Mouse (Mus musculus) lung, embryonic 16.5 days (tissue): ENCODE measurements around the gene Ilf2. TPM values are rescaled to one million over a fixed set of nuclear protein-coding genes. Genes with fewer than 3 reads are reported as not detected.
A peak's percentile ranks its signal among the peaks of the same experiment; 100 is the strongest.

Experiments
- ATAC-seq: fragments of 200-750 bp; cut with Nextera tagmentation; 2 replicates; pipeline ENCODE4 v1.8.0; 2017; ENCODE audit warnings: low read depth, mild to moderate bottlenecking, moderate library complexity
- H3K27ac ChIP-seq: fragments of 300-500 bp; sonication (generic); 2 replicates; pipeline ENCODE4 v1.5.1; 2014; ENCODE audit warnings: mild to moderate bottlenecking, control low read depth, low read length
- H3K27me3 ChIP-seq: fragments of 300-500 bp; sonication (generic); 2 replicates; pipeline ENCODE4 v1.6.1; 2014; ENCODE audit warnings: low read depth, low read length, mixed read lengths; ENCODE audit not compliant: control insufficient read depth, insufficient read depth
- H3K36me3 ChIP-seq: fragments of 300-500 bp; sonication (generic); 2 replicates; pipeline ENCODE4 v1.6.1; 2014; ENCODE audit warnings: low read length; ENCODE audit not compliant: control insufficient read depth, insufficient read depth
- H3K4me1 ChIP-seq: fragments of 300-500 bp; sonication (generic); replicated peaks from 2 replicates; pipeline ENCODE4 v1.6.1; 2014; ENCODE audit warnings: low read length, mixed read lengths; ENCODE audit not compliant: control insufficient read depth, insufficient read depth
- H3K4me2 ChIP-seq: fragments of 300-500 bp; sonication (generic); 2 replicates; pipeline ENCODE4 v1.6.1; 2014; ENCODE audit warnings: low read depth, low read length, control low read depth
- H3K4me3 ChIP-seq: fragments of 300-500 bp; sonication (generic); 2 replicates; pipeline ENCODE4 v1.5.1; 2014; ENCODE audit warnings: mild to moderate bottlenecking, low read length, control low read depth
- H3K9ac ChIP-seq: fragments of 300-500 bp; sonication (generic); 2 replicates; pipeline ENCODE4 v1.6.1; 2014; ENCODE audit warnings: low read length, control low read depth
- H3K9me3 ChIP-seq: fragments of 300-500 bp; sonication (generic); 2 replicates; pipeline ENCODE4 v1.6.1; 2016; ENCODE audit warnings: low read length; ENCODE audit not compliant: control insufficient read depth
- WGBS: fragments of 180-500 bp; shearing (Covaris S2); extraction: QIAGEN DNeasy Blood & Tissue Kit; methylation state at CpG from one replicate; pipeline ENCODE4 v1.1.7; 2014; 5-methylcytosine and 5-hydroxymethylcytosine counted together
- polyA plus RNA-seq: library from polyadenylated mRNA; unstranded; fragments of >200 nt; fragmentation: Nextera tagmentation; extraction: Ambion mirVana; gene quantifications from 2 replicates; pipeline ENCODE4 v1.2.1, GENCODE M21; 2015

Gene Ilf2
- polyA plus RNA-seq, 1 experiment from 2014 or later, result 189 TPM

DNA sequence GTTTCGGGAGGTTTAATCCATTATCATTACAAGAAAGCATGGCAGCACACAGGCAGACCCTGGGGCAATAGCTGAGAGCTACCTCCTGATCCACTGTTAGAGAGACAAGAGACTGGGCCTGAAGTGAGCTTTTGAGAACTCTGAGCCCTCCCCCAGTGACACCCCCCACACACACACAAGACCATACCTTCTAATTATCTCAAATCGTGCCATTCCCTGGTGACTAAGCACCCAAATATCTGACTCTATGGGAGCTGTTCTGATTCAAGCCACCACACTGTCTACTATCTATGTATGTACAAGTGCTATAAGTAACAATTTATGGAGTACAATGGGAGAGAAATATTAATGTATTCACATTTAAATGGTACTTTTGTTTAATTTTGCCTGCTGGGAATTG, 35.2 kb upstream of the Ilf2 start:
- Histone ChIP-seq H3K36me3 (no peaks in the 10 kb centered on the region), H3K27me3 (no peaks in the 10 kb centered on the region), H3K9me3 (peaks cover 3% of the 10 kb centered on the region; the same call in 1 of the 2 replicates), H3K9ac (no peak overlapping the region), H3K4me1 (peaks cover 2% of the 10 kb centered on the region; the same call in 1 of the 2 replicates), H3K4me2 (no peak overlapping the region), H3K4me3 (no peak overlapping the region), H3K27ac (no peak overlapping the region)
- no peak for ATAC-seq
- 89% methylated on average over 2 of the region's 2 CpGs for WGBS

DNA sequence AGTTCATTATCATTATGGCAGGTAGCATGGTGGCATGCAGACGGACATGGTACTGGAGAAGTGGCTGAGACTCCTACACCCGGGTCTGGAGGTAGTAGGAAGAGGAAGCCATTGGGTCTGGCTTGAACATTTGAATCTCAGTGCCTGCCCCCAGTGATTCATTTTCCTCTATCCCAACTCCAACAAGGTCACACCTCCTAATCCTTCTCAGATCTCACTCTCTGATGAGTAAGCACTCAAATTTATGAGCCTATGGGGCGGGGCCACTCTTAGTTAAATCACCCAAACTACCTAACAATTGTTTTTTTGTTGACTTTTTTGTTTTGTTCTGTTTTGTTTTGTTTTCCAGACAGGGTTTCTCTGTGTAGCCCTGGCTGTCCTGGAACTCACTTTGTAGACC, 31.9 kb upstream of the Ilf2 start:
- Histone ChIP-seq H3K9ac (no peak overlapping the region), H3K4me1 (peaks cover 7% of the 10 kb centered on the region; the same call in 1 of the 2 replicates), H3K36me3 (no peaks in the 10 kb centered on the region), H3K4me2 (no peak overlapping the region), H3K9me3 (peaks cover 3% of the 10 kb centered on the region; the same call in 1 of the 2 replicates), H3K4me3 (no peak overlapping the region), H3K27ac (no peak overlapping the region), H3K27me3 (no peaks in the 10 kb centered on the region)
- WGBS, result 87% methylated on average over 3 of the region's 3 CpGs
- ATAC-seq, result no peak

DNA sequence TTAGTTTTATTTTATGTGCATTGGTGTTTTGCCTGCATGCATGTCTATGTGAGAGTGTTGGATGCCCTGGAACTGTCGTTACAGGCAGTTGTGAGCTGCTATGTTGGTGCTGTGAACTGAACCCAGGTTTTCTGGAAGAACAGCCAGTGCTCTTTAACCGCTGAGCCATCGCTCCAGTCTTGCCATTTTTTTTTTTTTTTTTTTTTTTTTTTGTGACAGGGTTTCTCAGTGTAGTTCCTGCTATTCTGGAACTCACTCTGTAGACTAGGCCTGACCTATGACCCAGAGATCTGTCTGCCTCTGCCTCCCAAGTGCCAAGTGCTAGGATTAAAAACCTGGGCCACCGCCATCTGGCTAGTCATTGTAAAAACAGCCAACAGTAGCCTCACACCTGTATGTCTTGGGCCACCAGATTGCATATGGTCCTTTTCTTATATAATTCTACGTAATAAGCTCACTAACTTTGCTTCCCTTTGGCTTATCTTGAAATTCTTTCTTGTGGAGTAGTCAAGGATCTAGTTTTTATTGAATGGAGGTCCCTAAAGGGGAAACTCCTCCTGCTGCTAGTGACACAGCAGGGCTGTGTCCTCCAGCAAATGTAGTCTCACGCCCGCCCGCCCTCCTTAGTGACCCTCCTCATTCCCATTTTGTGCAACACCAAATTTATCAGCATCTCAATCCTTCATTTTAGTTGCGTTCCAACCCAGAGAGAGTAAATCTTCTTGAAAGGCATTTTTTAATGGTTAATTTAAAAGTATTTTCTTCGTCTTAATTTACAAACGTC, 30.3 kb upstream of the Ilf2 start:
- H3K9ac ChIP-seq, result 0 out of 2 replicates have a peak overlapping the region, but pooled peaks have one; percentile 47
- H3K36me3 ChIP-seq, result no peaks in the 10 kb centered on the region
- H3K4me3 ChIP-seq, result no peak overlapping the region; the same call in 1 of the 2 replicates
- H3K9me3 ChIP-seq, result peaks cover 3% of the 10 kb centered on the region; the same call in 1 of the 2 replicates
- 51% methylated on average over 11 of the region's 11 CpGs for WGBS
- H3K27me3 ChIP-seq, result no peaks in the 10 kb centered on the region
- peak; percentile 26; the same call in 1 of the 2 replicates for ATAC-seq
- H3K4me2 ChIP-seq, result peak overlapping the region; percentile 52
- H3K27ac ChIP-seq, result peak overlapping the region; percentile 95
- peaks cover 7% of the 10 kb centered on the region; the same call in 1 of the 2 replicates for H3K4me1 ChIP-seq

DNA sequence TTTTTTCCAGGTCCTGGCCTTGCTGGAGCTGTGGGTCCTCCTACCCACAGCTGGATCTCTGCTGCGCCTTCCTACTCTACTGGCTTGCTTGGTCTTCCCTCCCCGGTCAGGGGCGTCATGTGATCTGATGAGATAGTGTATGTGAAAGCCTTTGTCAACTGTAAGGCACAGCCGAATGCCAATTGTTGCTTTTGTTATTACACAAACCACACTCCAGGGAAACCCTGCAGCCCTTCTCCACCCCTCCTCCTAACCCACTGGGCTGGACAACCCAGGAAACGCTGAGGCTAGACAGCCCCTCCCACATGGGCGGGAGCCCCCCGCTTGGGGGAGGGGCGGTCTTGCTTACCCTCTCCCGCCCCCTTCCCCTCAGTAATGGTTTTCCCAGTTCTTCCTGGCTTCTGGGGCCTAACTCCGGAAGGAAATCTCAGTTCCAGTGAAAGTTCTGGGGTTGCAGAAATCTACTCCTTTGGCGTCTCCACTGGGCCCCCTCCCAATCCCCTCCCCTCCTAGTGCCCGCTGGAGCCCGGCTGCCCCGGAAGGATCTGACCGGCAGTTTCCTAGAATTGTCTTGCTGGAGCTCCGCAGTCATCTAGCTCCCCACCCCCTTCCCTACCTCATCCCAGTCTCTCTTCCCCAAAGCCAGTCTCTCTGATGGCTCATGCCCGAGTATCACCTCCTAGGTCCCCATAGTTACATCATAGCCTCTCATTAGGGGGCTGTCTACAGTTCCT, 29.4 kb upstream of the Ilf2 start:
- Histone ChIP-seq H3K9me3 (peaks cover 3% of the 10 kb centered on the region; the same call in 1 of the 2 replicates), H3K4me2 (peak overlapping the region; percentile 52), H3K4me3 (peak overlapping the region; percentile 35), H3K27me3 (no peaks in the 10 kb centered on the region), H3K27ac (peak overlapping the region; percentile 95), H3K36me3 (no peaks in the 10 kb centered on the region), H3K4me1 (peaks cover 10% of the 10 kb centered on the region), H3K9ac (peak overlapping the region; percentile 54)
- WGBS, result 1% methylated on average over 17 of the region's 17 CpGs
- peak; percentile 96 for ATAC-seq

DNA sequence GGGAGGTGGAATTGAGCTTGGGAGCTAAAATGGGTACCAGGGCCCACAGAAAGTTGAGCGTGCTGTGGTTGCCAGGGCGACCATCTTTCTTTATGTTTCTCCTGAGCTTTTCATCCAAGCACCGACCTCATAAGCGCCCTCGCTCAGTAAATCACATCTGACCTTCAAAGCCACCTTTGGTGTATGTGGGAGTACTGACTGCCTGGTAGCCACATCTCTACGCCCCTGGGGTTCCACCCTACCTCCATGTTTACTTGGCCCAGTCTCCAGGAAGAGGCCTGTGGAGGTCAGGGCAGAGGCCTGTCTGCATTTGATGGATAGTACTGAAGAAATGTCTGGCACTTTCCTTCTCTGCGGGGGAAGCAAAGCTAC, 28.8 kb upstream of the Ilf2 start:
- Histone ChIP-seq H3K4me2 (peak overlapping the region; percentile 52), H3K4me3 (peak overlapping the region; percentile 35), H3K9ac (peak overlapping the region; percentile 54), H3K27ac (peak overlapping the region; percentile 95), H3K9me3 (peaks cover 3% of the 10 kb centered on the region; the same call in 1 of the 2 replicates), H3K4me1 (peaks cover 10% of the 10 kb centered on the region), H3K27me3 (no peaks in the 10 kb centered on the region), H3K36me3 (no peaks in the 10 kb centered on the region)
- peak; percentile 32 for ATAC-seq
- 29% methylated on average over 7 of the region's 7 CpGs for WGBS

DNA sequence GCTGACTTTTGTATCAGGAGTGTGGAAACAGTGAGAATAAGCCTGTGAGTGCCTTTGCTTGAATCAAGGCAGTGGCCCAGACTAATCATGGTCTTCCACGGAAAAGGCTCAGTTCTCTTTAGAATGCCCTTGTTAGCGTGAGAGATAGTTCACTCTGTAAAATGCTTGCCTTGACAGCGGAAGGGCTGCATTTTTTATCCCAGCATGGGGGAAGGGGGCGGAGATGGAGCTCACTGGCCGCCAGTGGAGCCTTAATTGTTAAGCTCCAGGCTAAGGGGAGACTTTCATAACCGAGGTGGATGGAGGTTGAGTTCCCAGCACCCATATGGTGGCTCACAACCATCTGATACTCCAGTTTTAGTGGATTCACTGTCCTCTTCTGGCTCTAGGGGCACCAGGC, 27.3 kb upstream of the Ilf2 start:
- Histone ChIP-seq H3K27me3 (no peaks in the 10 kb centered on the region), H3K4me1 (peaks cover 10% of the 10 kb centered on the region), H3K9me3 (peaks cover 2% of the 10 kb centered on the region; the same call in 1 of the 2 replicates), H3K4me2 (no peak overlapping the region), H3K36me3 (no peaks in the 10 kb centered on the region), H3K9ac (no peak overlapping the region), H3K27ac (peak overlapping the region; percentile 35), H3K4me3 (no peak overlapping the region)
- 49% methylated on average over 6 of the region's 6 CpGs for WGBS
- ATAC-seq, result no peak

DNA sequence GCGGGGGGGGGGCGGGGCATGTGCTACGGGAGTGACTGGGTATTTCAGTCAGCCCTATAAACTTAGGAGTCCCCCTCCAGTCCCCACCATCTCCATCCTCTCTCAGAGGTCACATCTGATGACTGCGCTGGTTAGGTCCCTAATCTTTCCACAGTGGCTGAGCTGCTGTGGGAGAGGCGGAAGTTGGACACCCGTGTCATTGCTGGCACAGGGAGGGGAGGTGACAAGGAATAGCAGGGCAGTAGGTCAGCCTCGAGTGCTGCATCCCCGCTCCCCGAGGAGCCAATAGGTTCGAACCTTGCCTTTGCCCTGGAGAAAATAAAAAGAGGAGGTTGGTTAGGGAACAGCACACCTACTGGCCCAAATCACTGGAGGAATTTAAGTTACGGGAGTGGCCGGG, 25.1 kb upstream of the Ilf2 start:
- H3K9me3 ChIP-seq, result no peaks in the 10 kb centered on the region
- H3K4me3 ChIP-seq, result peak overlapping the region; percentile 25; the same call in 1 of the 2 replicates
- peak overlapping the region; percentile 45 for H3K4me2 ChIP-seq
- peak overlapping the region; percentile 62 for H3K27ac ChIP-seq
- 18% methylated on average over 12 of the region's 12 CpGs for WGBS
- peaks cover 8% of the 10 kb centered on the region for H3K4me1 ChIP-seq
- no peaks in the 10 kb centered on the region for H3K27me3 ChIP-seq
- H3K9ac ChIP-seq, result peak overlapping the region; percentile 45
- no peak for ATAC-seq
- no peaks in the 10 kb centered on the region for H3K36me3 ChIP-seq

DNA sequence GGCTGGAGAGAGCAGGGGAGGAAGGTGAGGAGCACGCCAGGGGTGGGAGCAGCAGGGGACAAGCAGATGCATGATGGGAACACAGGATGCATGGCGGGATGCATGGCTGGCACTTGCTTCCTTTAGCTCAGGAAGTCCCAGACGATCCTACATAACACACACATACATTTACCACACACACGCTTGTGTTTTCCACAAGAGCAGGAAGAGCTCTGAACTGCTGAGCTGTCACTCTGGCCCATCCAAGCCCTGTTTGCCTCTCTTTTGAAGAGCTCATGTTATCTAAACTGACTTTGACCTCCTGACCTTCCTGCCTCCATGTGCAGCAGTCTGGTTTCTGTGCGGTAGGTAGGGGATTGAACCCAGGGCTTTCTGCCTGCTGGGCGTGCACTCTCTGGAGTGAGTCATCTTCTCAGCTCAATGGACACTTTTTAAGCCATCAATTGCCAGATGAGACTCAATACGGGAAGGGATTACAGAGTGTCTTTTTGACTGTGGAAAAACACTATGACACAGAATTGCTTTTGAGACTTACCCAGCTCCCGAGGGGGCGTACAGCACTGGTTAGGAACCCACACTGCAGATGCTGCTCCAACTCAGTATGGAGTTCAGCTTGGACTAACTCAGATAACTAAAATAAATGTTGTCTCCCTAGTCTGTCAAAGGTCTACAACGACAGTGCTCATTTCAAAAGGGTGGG, 24.4 kb upstream of the Ilf2 start:
- WGBS, result 35% methylated on average over 10 of the region's 10 CpGs
- H3K9me3 ChIP-seq, result no peaks in the 10 kb centered on the region
- ATAC-seq, result peak; percentile 2; the same call in 1 of the 2 replicates
- H3K4me2 ChIP-seq, result peak overlapping the region; percentile 45
- peak overlapping the region; percentile 45; the same call in 1 of the 2 replicates for H3K9ac ChIP-seq
- peaks cover 8% of the 10 kb centered on the region for H3K4me1 ChIP-seq
- H3K27me3 ChIP-seq, result no peaks in the 10 kb centered on the region
- peak overlapping the region; percentile 25; the same call in 1 of the 2 replicates for H3K4me3 ChIP-seq
- H3K36me3 ChIP-seq, result no peaks in the 10 kb centered on the region
- peak overlapping the region; percentile 62 for H3K27ac ChIP-seq
